Mouse (Mus musculus) kidney, embryonic 15.5 days (tissue): Measurements from ENCODE around the gene Ranbp17. TPM values are rescaled to one million over a fixed set of nuclear protein-coding genes. Genes with fewer than 3 reads are reported as not detected.
A peak's percentile ranks its signal among the peaks of the same experiment; 100 is the strongest.

Experiments used
- ATAC-seq: fragments of 200-750 bp; cut with Nextera tagmentation; replicated peaks from 2 replicates; pipeline ENCODE4 v1.8.0; 2017; ENCODE audit warnings: moderate TSS enrichment; ENCODE audit not compliant: low FRiP score
- H3K27ac ChIP-seq: fragments of 300-500 bp; sonication (generic); 2 replicates; pipeline ENCODE4 v1.5.1; 2015; ENCODE audit warnings: mild to moderate bottlenecking, inconsistent platforms
- H3K27me3 ChIP-seq: fragments of 300-500 bp; sonication (generic); 2 replicates; pipeline ENCODE4 v1.6.1; 2015; ENCODE audit warnings: inconsistent platforms
- H3K36me3 ChIP-seq: fragments of 300-500 bp; sonication (generic); 2 replicates; pipeline ENCODE4 v1.6.1; 2015; ENCODE audit warnings: inconsistent platforms
- H3K4me1 ChIP-seq: fragments of 300-500 bp; sonication (generic); 2 replicates; pipeline ENCODE4 v1.6.1; 2015; ENCODE audit warnings: inconsistent platforms
- H3K4me2 ChIP-seq: fragments of 300-500 bp; sonication (generic); 2 replicates; pipeline ENCODE4 v1.6.1; 2015; ENCODE audit warnings: moderate library complexity, mild to moderate bottlenecking, inconsistent platforms
- H3K4me3 ChIP-seq: fragments of 300-500 bp; sonication (generic); replicated peaks from 2 replicates; pipeline ENCODE4 v1.5.1; 2015; ENCODE audit warnings: mild to moderate bottlenecking, inconsistent platforms
- H3K9ac ChIP-seq: fragments of 300-500 bp; sonication (generic); 2 replicates; pipeline ENCODE4 v1.6.1; 2015; ENCODE audit warnings: mild to moderate bottlenecking, inconsistent platforms
- H3K9me3 ChIP-seq: fragments of 300-500 bp; sonication (generic); replicated peaks from 2 replicates; pipeline ENCODE4 v1.6.1; 2016; ENCODE audit warnings: inconsistent platforms
- WGBS: fragments of 180-500 bp; shearing (Covaris S2); methylation state at CpG from one replicate; pipeline ENCODE4 v1.1.7; 2015; ENCODE audit warnings: mixed read lengths; 5-methylcytosine and 5-hydroxymethylcytosine counted together
- polyA plus RNA-seq: library from polyadenylated mRNA; unstranded; fragments of >200 nt; fragmentation: Nextera tagmentation; extraction: Ambion mirVana; gene quantifications from 2 replicates; pipeline ENCODE4 v1.2.1, GENCODE M21; 2015

Ranbp17 gene
- polyA plus RNA-seq, 1 experiment from 2014 or later, result 7.6 TPM

DNA sequence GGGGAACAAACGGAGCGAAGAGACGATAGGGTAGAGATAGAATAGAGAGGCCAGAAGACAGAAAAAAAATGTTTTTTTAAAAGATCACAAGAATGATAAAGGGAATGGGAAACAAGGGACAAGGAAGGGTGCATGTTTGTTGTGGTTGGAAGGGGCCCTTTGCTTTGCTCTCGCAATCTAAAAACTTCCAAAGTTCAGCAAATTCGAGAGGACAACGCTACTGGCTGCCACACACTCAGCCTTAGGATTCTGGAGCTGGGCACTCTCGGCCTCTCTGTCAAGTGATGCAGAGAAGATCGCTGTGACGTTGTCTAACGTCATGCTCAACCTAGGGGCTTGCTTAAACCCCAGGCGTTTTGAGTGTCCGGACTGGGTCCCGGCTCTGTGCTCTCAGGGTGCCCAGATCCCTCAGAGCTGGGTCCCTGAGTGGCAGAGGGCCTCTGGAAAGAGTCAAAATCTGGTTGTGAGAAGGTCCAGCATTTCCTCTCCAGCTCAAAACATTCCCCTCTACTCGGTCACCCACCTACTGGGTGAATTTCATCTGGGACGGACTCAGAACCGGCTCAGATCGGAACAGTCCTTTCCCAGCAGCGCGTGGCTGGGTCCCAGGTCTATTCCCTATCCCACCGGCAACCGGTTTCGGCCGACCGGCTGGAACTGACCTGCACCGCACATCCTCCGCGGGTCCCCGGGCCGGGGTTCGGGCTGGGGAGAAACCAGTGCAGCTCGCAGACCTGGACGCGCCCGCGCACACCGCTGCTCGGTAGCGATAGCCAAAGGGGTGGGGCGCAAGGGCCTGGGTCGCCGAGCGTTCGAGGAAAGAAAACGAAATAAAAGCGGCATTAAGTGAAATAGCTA, 313.4 kb downstream of the Ranbp17 start:
- peaks cover 100% of the 10 kb centered on the region for H3K27me3 ChIP-seq
- H3K4me1 ChIP-seq, result peaks cover 59% of the 10 kb centered on the region
- H3K4me3 ChIP-seq, result peak overlapping the region; percentile 37
- peaks cover 12% of the 10 kb centered on the region; the same call in 1 of the 2 replicates for H3K9me3 ChIP-seq
- H3K36me3 ChIP-seq, result no peaks in the 10 kb centered on the region
- 1% methylated on average over 45 of the region's 45 CpGs for WGBS
- H3K9ac ChIP-seq, result no peak overlapping the region
- H3K4me2 ChIP-seq, result peak overlapping the region; percentile 61
- ATAC-seq, result no peak
- H3K27ac ChIP-seq, result no peak overlapping the region

DNA sequence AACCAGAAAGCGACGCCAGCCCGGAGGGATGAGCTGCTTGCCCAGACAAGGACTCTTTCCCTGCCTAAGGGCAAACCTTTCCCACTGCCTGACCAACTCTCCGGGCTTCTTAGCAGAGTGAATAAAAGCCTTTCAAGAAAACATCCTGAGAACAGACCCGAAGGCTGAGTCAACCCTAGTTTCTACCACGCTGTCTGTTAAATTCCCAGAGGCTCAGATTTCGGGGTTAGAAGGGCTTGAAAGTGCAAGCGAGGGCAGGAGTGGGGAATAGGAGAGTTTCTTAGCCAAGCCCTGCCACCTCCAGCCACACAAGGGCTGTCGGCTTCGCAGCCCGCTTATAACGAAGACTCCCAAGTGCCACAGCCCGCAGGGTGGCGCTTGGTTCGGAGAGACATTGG, 314.4 kb downstream of the Ranbp17 start:
- H3K27ac ChIP-seq, result no peak overlapping the region
- H3K36me3 ChIP-seq, result no peaks in the 10 kb centered on the region
- 4% methylated on average over 15 of the region's 15 CpGs for WGBS
- peaks cover 12% of the 10 kb centered on the region; the same call in 1 of the 2 replicates for H3K9me3 ChIP-seq
- H3K4me2 ChIP-seq, result no peak overlapping the region
- no peak overlapping the region for H3K9ac ChIP-seq
- no peak for ATAC-seq
- peaks cover 55% of the 10 kb centered on the region for H3K4me1 ChIP-seq
- no peak overlapping the region for H3K4me3 ChIP-seq
- peaks cover 97% of the 10 kb centered on the region for H3K27me3 ChIP-seq

DNA sequence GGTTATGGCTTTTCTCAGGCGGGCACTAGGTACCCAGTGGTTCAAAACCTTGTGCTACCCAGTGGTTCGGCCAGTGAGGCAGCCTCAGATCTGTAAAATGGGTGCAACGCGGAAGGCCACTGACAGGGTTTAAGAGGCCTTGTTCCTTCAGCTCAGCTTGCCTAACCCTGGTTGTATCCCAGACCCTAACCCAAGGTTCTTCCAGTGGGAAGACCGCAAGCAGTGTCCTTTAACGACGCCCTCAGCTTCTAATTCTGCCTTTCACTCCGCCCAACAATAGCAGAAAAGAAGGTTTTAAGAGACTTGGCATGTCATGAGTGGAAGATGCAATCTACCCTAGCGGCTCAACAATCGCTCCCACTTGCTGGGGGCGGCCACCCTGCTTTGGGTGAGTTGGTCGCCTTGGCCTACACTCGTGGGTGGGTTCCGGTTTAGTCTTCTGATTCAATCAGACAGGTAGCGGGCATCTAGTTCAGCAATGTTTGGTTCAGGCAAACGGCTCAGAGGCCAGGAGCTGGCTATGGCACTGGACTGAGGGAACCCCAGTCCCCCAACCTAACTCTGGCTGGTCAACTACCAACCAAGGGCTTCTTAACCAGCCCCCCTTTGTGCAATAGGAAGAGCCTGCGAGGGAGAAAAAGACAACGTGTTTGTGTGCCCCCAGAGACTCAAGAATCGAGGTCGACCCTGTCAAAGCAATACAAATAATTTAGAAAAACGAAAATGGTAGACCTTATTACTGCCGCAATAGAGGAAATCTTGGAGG, 315.0 kb downstream of the Ranbp17 start:
- no peak overlapping the region for H3K4me2 ChIP-seq
- H3K4me1 ChIP-seq, result peaks cover 54% of the 10 kb centered on the region
- WGBS, result 25% methylated on average over 22 of the region's 22 CpGs
- peaks cover 12% of the 10 kb centered on the region; the same call in 1 of the 2 replicates for H3K9me3 ChIP-seq
- H3K9ac ChIP-seq, result no peak overlapping the region
- H3K27me3 ChIP-seq, result peaks cover 97% of the 10 kb centered on the region
- ATAC-seq, result no peak
- no peaks in the 10 kb centered on the region for H3K36me3 ChIP-seq
- H3K27ac ChIP-seq, result no peak overlapping the region
- H3K4me3 ChIP-seq, result no peak overlapping the region

DNA sequence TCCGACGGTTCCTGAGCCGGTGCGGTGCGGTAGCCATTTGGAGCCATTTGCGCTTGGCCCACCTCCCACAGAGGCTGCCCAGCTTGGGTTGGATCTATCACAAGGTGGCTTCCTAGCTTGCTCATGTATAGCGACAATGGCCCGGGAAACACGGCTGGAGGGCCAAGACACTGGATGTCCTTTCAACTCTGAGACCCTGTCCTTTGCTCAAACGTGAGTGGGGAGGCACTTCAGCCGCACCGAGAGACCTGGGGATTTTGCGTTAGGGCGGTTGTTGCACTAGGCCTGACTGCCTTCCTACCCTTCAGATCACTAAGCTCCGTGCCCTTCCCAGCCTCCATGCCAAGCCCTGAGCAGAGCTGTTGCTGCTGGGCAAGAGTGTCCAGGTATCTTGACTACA, 315.9 kb downstream of the Ranbp17 start:
- peaks cover 12% of the 10 kb centered on the region; the same call in 1 of the 2 replicates for H3K9me3 ChIP-seq
- no peak overlapping the region for H3K4me2 ChIP-seq
- H3K4me1 ChIP-seq, result peaks cover 47% of the 10 kb centered on the region
- no peaks in the 10 kb centered on the region for H3K36me3 ChIP-seq
- peaks cover 97% of the 10 kb centered on the region for H3K27me3 ChIP-seq
- H3K27ac ChIP-seq, result no peak overlapping the region
- H3K9ac ChIP-seq, result no peak overlapping the region
- ATAC-seq, result no peak
- 20% methylated on average over 15 of the region's 15 CpGs for WGBS
- no peak overlapping the region for H3K4me3 ChIP-seq

DNA sequence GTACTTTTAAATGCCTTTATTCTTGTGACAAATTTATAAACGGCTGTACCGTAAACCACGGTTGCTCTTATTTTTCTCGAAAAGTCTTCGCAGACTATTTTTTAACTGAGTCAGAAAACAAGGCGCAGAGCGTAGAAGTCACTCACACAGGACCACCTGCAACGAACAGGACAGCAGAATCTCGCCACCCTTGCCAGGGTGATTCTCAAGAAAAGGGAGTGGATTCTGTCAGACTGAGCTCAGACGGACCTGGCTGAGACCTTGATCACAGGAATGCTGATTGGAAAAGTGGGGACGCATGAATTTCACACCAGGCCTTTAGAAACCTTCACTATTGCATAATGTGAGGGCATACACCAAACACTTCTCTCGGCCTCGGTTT, 316.4 kb downstream of the Ranbp17 start:
- Histone ChIP-seq H3K27ac (no peak overlapping the region), H3K4me2 (no peak overlapping the region), H3K4me1 (peaks cover 42% of the 10 kb centered on the region), H3K36me3 (no peaks in the 10 kb centered on the region), H3K4me3 (no peak overlapping the region), H3K27me3 (peaks cover 97% of the 10 kb centered on the region), H3K9ac (no peak overlapping the region), H3K9me3 (peaks cover 12% of the 10 kb centered on the region; the same call in 1 of the 2 replicates)
- ATAC-seq, result no peak
- WGBS, result 26% methylated on average over 13 of the region's 13 CpGs

DNA sequence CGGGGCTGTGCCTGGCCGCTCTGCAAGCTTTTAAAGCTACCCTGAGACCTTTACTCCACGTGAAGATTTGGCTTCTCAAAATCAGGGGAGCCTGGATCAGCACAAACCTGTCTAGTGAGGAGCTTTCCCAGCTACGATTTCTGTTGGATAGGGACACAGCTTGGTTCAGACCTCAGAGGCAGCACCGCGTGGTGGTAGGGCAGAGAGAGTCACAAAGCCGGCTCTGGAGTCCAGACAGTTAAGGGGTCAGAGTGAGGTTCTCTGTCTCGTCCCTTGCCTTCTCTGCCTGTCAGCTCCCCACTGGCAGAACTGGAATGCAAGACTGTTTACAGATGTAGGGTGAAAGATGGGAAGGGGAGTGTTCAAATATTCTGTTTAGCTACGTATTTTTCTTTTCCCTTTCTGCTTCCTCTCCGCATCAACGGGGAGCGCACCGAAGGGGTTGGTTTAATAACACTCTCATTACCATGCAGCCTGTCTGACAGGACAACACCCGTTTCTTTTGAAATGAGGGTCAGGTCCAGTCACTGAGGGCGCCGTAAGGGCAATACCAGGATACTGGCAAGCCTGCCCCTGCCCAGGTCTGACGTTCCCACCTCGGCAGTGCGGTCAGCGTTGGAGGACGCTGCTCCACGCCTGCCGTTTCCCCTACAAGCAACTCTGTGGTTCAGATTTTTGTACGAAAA, 317.0 kb downstream of the Ranbp17 start:
- Histone ChIP-seq H3K4me1 (peaks cover 36% of the 10 kb centered on the region), H3K9me3 (peaks cover 12% of the 10 kb centered on the region; the same call in 1 of the 2 replicates), H3K27ac (no peak overlapping the region), H3K4me2 (no peak overlapping the region), H3K36me3 (no peaks in the 10 kb centered on the region), H3K9ac (no peak overlapping the region), H3K4me3 (no peak overlapping the region), H3K27me3 (peaks cover 97% of the 10 kb centered on the region)
- no peak for ATAC-seq
- WGBS, result 9% methylated on average over 24 of the region's 24 CpGs

DNA sequence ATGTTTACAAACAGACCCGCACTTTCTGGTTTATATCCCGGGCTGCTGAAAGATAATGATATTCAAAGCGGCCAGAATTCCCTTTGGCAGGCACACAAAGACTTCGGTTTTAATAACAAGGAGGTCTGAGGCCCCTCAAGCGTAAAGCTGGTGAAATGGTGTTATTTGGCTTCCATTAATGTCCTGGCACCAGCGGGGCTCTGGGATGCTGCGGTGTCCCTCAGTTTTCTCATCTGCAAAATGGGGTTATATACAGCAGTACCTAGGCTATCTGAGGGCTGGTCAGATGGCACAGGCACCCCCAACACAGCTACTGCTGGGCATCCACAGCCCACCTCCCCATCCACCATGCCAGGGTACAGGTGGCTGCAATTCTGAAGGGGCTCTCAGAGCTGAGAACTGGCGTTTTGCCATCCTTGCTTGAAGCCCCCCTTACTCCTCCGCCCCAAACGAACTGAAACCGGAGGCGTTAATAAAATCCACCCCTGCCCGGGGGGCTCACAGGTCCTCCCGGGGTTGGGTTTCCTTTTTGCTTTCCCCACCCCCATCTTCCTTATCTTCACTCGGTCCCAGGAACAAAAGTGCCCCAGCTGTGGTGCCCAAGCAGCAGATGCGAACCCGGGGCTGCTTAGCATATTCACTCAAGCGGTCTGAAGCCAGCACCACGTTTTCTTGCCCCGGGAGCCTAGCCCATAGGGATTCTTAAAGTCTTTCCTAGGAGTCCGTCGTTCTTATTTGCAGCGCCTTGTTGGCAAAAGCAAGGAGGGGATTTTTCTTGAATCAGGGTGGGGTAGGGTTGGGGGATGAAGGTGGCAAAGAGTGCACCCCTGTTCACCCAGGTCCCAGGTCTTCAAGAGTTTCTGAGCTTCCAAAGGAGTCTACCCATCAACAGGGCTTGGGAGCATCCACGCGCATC, 317.8 kb downstream of the Ranbp17 start:
- 6% methylated on average over 25 of the region's 25 CpGs for WGBS
- H3K9me3 ChIP-seq, result peaks cover 12% of the 10 kb centered on the region; the same call in 1 of the 2 replicates
- no peak overlapping the region for H3K27ac ChIP-seq
- peaks cover 28% of the 10 kb centered on the region for H3K4me1 ChIP-seq
- no peak overlapping the region for H3K4me3 ChIP-seq
- no peak for ATAC-seq
- H3K9ac ChIP-seq, result no peak overlapping the region
- no peaks in the 10 kb centered on the region for H3K36me3 ChIP-seq
- H3K4me2 ChIP-seq, result no peak overlapping the region; the same call in 1 of the 2 replicates
- H3K27me3 ChIP-seq, result peaks cover 97% of the 10 kb centered on the region

DNA sequence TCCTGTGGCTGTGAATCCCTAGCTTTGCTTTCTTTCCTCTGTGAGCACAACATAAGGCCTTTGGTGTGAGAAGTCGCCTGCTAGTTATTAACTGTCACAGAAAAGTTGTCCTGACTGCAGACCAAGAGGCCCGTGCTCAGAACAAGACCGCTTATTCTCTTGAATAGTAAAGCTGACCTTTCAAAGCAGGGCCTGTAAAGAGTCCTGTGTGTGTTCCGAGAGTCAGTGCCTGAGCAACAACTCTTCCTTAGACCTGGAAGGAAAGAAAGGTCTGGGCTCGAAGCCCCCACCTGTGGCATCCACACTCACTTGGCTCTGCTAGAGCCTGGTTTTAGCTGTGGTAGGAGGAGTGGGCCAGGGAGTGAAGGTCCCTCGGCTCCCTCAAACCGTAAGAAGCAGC, 318.5 kb downstream of the Ranbp17 start:
- ATAC-seq, result no peak
- 35% methylated on average over 7 of the region's 7 CpGs for WGBS
- H3K4me1 ChIP-seq, result peaks cover 21% of the 10 kb centered on the region

DNA sequence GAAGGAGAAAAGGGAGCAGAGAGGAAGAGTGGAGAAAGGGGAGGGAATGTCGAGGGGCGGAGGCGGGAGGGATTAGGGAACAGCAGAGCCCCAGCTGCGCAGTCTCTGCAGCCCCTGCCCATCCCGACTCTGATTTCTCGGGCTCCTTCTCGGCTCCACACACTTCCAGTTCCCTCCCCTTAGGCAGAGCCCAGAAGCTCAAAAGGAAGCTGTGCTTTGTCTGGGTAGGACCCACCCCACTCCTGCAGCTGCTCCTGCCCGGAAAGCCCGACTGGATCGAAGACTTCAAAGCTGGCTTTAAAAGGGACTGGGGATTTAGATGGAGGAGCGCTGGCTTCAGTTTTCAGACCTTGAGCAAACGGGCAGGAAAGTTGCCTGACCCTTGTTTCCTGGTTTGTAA, 319.9 kb downstream of the Ranbp17 start:
- Histone ChIP-seq H3K9me3 (peaks cover 12% of the 10 kb centered on the region; the same call in 1 of the 2 replicates), H3K4me1 (peaks cover 17% of the 10 kb centered on the region; the same call in 1 of the 2 replicates), H3K4me3 (no peak overlapping the region), H3K27ac (no peak overlapping the region), H3K4me2 (peak overlapping the region; percentile 17), H3K36me3 (no peaks in the 10 kb centered on the region), H3K27me3 (peaks cover 83% of the 10 kb centered on the region), H3K9ac (no peak overlapping the region)
- WGBS, result 5% methylated on average over 12 of the region's 12 CpGs
- no peak for ATAC-seq

More for the DNA sequence above, 318.5 kb downstream of the Ranbp17 start:
- no peak overlapping the region for H3K4me3 ChIP-seq
- no peak overlapping the region for H3K9ac ChIP-seq
- no peak overlapping the region for H3K27ac ChIP-seq
- no peak overlapping the region for H3K4me2 ChIP-seq
- H3K36me3 ChIP-seq, result no peaks in the 10 kb centered on the region
- H3K27me3 ChIP-seq, result peaks cover 96% of the 10 kb centered on the region
- H3K9me3 ChIP-seq, result peaks cover 12% of the 10 kb centered on the region; the same call in 1 of the 2 replicates

DNA sequence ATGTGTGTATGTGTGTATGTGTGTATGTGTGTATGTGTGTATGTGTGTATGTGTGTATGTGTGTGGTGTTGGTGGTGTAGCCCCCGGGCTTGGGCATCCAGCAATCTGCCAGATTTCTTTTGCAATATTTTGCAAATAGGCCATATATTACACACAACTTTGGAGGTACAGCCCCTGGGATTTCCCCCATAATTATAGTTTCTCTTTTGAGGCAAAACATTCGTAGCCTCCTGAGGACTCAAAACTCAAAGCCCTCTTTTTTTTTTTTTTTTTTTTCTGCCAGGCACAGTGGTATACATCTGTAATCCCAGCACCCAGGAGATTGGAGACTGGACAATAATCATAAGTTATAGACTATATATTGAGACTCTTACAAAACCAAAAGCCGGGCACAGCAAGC, 331.7 kb downstream of the Ranbp17 start:
- H3K9ac ChIP-seq, result no peak overlapping the region
- no peaks in the 10 kb centered on the region for H3K36me3 ChIP-seq
- no peak overlapping the region for H3K4me2 ChIP-seq
- H3K9me3 ChIP-seq, result no peaks in the 10 kb centered on the region
- ATAC-seq, result no peak
- peaks cover 12% of the 10 kb centered on the region for H3K4me1 ChIP-seq
- H3K27me3 ChIP-seq, result peaks cover 43% of the 10 kb centered on the region
- WGBS, result 85% methylated on average over 3 of the region's 3 CpGs
- no peak overlapping the region for H3K4me3 ChIP-seq
- H3K27ac ChIP-seq, result no peak overlapping the region

DNA sequence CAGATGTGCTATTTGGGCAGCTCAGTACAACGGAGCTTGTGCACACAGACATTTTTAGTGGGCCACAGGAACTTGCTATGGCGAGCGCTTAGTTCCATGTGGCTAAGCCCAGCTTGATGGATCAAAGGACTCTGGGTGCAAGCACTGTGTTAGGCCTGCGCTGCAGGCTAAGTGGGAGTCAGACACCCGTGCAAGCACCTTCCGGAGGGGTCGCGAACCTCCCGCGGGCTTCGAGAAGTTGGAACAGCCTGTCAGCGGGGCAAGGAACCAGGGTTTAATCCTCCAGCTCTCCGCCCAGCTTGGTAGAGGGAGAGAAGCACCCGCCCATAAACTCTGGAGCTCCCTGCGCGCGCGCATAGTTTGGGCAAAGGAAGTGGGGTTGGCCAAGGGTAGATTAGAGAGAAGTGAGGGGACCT, 332.8 kb downstream of the Ranbp17 start:
- 4% methylated on average over 18 of the region's 18 CpGs for WGBS
- Histone ChIP-seq H3K36me3 (no peaks in the 10 kb centered on the region), H3K9me3 (no peaks in the 10 kb centered on the region), H3K4me2 (peak overlapping the region; percentile 59), H3K27me3 (peaks cover 48% of the 10 kb centered on the region), H3K27ac (no peak overlapping the region), H3K4me3 (peak overlapping the region; percentile 25), H3K9ac (peak overlapping the region; percentile 12; the same call in 1 of the 2 replicates), H3K4me1 (peaks cover 12% of the 10 kb centered on the region)
- peak; percentile 83 for ATAC-seq
